Mouse (Mus musculus) brain, embryonic 14.5 days (tissue): Measurements from ENCODE around the gene 2310039H08Rik. TPM values are rescaled to one million over a fixed set of nuclear protein-coding genes. Genes with fewer than 3 reads are reported as not detected.
"Not testable (repeated sequence)": the region's sequence is repeated elsewhere in the genome, so short reads cannot be mapped to it uniquely, and the experiment has no call there.

Source experiments
- DNase-seq: peaks from one replicate; pipeline ENCODE4 v3.0.0-alpha.2; 2011; ENCODE audit warnings: low read depth
- CTCF ChIP-seq: fragments of 200-500 bp; IDR thresholded peaks from 2 replicates; pipeline ENCODE4 v1.5.1; 2012; ENCODE audit warnings: inconsistent platforms, mild to moderate bottlenecking, moderate library complexity, borderline replicate concordance; ENCODE audit not compliant: insufficient read depth, insufficient read length; ENCODE audit errors: extremely low read depth
- POLR2A ChIP-seq: fragments of 200-500 bp; IDR thresholded peaks from 2 replicates; pipeline ENCODE4 v1.6.1; 2012; ENCODE audit warnings: mild to moderate bottlenecking, inconsistent platforms, borderline replicate concordance; ENCODE audit not compliant: poor library complexity, insufficient read depth, insufficient read length, severe bottlenecking; ENCODE audit errors: extremely low read depth
- polyA plus RNA-seq: library from polyadenylated mRNA; depleted of rRNA; stranded (reverse); fragments of >200 nt; gene quantifications from 2 replicates; pipeline ENCODE4 v1.2.3, GENCODE M21; 2012

The 2310039H08Rik gene
- polyA plus RNA-seq, 1 experiment, result 56.6 TPM

- no peak for TF ChIP-seq CTCF
- TF ChIP-seq POLR2A, result no peak
These were observed 1.9 kb upstream of the 2310039H08Rik start for GRCm38 (mm10) chr17:46770546-46770945.

GRCm38 (mm10) chr17:46771025-46771424 lies 1.4 kb upstream of the 2310039H08Rik start:
- TF ChIP-seq CTCF (no peak), POLR2A (no peak)

More at GRCm38 (mm10) chr17:46770546-46770945, 1.9 kb upstream of the 2310039H08Rik start:
- DNase-seq, result no peak

GRCm38 (mm10) chr17:46771616-46772015 lies 819 bp upstream of the 2310039H08Rik start:
- no peak for TF ChIP-seq POLR2A
- TF ChIP-seq CTCF, result no peak
- DNase-seq, result no peak

More at GRCm38 (mm10) chr17:46771025-46771424, 1.4 kb upstream of the 2310039H08Rik start:
- DNase-seq, result no peak

DNA sequence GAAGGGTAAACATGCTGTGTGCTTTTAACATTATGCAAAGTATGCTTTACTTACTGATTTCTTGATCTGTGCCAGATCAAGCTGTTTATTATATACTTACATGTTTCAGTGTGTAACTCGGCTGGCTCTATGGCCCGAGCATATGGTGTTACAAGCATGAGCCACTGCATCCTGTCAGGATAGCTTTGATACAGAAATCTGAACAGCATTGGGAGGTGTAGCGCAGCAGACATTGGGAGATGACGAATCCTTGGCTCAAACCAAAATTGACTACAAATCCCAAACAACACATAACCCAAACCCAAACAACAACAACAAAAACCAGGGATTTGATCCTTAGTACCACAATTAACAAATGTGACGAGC lies 414 bp upstream of the 2310039H08Rik start:
- TF ChIP-seq CTCF, result no peak
- no peak for TF ChIP-seq POLR2A
- no peak for DNase-seq

GRCm38 (mm10) chr17:46773278-46774130 lies 1.1 kb downstream of the 2310039H08Rik start:
- no peak for TF ChIP-seq POLR2A
- peak; percentile 6; the same call in 1 of the 2 replicates for TF ChIP-seq CTCF
- peak; percentile 55 for DNase-seq

- no peak for DNase-seq
These were observed 1.7 kb downstream of the 2310039H08Rik start for GRCm38 (mm10) chr17:46774131-46774472.

GRCm38 (mm10) chr17:46775070-46775469 lies 2.6 kb downstream of the 2310039H08Rik start:
- DNase-seq, result no peak
- TF ChIP-seq CTCF, result no peak
- no peak for TF ChIP-seq POLR2A

More at GRCm38 (mm10) chr17:46774131-46774472, 1.7 kb downstream of the 2310039H08Rik start:
- no peak for TF ChIP-seq CTCF
- no peak for TF ChIP-seq POLR2A

GRCm38 (mm10) chr17:46776087-46776486 lies 3.7 kb downstream of the 2310039H08Rik start:
- no peak for DNase-seq
- TF ChIP-seq CTCF (no peak), POLR2A (no peak)

- TF ChIP-seq CTCF (no peak), POLR2A (no peak)
- no peak for DNase-seq
These were observed 9.4 kb downstream of the 2310039H08Rik start for GRCm38 (mm10) chr17:46781876-46782275.

DNA sequence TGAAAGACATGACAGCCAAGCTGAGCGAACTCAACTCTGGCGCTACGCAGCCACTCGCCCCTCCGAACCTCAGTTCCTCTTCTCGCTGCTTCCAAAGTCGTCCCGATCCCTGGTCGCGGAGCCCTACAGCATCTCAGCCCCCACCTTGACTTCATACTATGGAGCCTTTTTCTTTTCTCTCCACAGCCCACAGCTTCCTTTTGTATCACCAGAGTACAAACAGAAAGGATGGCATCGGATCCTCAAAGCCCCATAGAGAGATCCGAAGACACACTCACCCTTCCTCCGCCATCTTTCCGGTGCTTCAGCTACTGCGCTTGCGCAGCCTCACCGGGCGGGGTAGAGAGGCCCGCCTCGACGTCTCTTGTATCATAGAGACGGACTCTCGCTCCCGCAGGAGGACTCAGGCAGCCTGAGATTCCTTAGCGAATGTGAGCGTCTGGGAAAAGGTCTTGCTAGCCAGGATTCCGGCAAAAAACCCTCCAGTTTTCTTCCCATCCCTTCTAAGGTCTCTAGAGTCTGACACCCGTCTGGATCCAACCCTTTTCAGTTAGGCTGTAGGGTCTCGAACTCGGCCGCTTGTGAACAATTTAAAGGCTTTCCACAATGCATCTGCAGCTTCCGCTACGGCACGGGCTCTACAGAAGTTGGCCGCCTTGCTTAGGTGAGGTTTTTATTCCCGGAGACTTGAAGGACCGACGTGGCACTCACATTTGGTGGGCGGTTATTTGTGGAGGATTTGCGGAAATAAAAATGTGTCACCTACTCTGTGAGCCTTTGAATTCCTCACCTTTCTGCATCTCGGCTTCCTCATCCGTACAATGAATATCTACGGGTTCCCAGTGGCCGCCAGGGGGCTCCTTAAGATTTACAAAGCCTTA lies 10.1 kb downstream of the 2310039H08Rik start, which contains the start of gene Rpl7l1:
TSS of gene Rpl7l1 (minus strand) at position 332 of the 881 bp plus-strand sequence.
- TF ChIP-seq POLR2A (peak; percentile 82; the same call in 1 of the 2 replicates), CTCF (peak; percentile 59; the same call in 1 of the 2 replicates)
- peak; percentile 98 for DNase-seq

DNA sequence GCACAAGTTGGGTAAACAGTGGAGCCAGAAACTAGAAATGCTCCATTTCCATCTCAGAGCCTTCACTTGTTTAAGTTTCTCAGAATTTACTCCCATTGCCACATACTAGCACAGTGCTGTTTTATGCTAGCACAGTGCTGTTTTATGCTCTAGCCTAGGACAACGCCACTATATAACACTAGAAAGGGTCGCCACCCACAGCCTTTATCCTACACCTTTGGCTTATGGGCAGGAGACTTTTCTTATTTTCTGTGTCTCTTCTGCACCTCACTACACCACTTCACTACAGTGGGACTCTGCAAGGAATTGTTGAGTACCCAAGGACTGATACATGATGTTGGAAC lies 10.8 kb downstream of the 2310039H08Rik start:
- DNase-seq, result no peak
- no peak for TF ChIP-seq CTCF
- TF ChIP-seq POLR2A, result no peak

DNA sequence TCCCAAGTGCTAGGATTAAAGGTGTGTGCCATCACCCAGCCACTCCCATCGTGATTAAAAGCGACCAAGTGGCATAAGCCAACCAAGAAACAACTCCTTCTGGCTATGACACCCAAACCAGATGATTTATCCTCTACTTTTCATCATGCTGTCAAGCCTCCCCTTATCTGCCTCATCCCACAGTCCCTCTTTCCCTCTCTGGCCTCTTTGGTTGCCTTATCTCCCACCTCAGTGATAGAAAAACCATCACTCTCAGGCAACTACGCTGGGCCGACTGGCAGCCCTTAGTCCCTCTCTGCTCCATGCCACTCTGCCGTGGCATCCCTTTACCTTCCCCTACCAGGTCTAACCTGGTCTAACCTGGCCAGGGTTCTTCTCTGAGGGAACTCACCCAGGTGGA lies 14.5 kb downstream of the 2310039H08Rik start:
- TF ChIP-seq POLR2A (no peak), CTCF (no peak)
- no peak for DNase-seq

DNA sequence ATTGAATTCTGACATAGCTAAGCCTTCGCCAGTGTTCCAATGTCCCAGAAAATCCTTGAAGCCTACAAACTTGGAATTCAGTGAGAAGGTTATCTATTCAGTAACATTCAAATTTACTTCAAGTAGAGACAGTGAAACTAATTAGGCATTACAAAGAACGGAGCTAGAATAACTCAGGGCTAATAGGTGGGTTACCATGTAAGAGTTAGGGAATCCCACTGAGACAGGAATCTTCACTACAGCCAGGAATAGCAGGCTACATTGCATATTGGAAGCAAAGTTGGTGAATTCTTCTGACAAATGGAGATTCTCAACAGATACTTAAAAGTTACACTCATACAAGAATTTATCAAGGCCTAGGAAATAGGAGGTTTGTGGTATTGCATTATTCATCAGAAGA lies 15.5 kb downstream of the 2310039H08Rik start:
- DNase-seq, result not testable (repeated sequence)
